Mouse (Mus musculus): Measurements from ENCODE around the gene Sgsm1. TPM values are rescaled to one million over a fixed set of nuclear protein-coding genes. Genes with fewer than 3 reads are reported as not detected.

The Sgsm1 gene
- polyA plus RNA-seq, 1 experiment: 1.9 TPM

DNA sequence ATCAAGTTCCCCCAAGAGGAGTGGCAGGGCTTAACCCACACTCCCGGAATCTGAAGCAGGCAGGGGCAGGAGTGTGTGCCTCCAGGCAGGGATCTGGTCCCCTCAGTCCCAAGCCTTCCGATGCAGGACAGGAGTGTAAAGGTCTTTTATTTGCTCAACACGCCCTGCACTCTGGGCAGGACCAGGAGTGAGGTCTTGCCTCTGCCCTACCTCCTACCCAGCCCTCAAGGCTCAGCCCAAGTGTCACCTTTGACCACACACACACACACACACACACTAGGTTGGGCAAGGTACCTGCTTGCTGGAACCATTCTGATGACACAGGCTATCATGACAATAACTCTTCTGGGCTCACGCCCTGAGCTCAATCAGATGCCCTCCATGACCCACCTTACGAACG lies 91.1 kb downstream of the Sgsm1 start:
- Histone ChIP-seq H3K27me3 (ENCODE audit: control insufficient read depth, insufficient read depth, insufficient read length) (no peaks in the 10 kb centered on the region), H3ac (ENCODE audit: control insufficient read depth, insufficient read length, low read depth) (no peak overlapping the region), H3K79me3 (ENCODE audit: low read depth) (no peaks in the 10 kb centered on the region), H3K36me3 (ENCODE audit: control insufficient read depth, insufficient read depth) (no peaks in the 10 kb centered on the region), H3K79me2 (ENCODE audit: control insufficient read depth, insufficient read depth) (peaks cover under 1% of the 10 kb centered on the region), H3K4me3 (ENCODE audit: insufficient read depth, poor library complexity, severe bottlenecking) (no peak overlapping the region)
- TF ChIP-seq MAX (IDR thresholded peaks at IDR 0.05) (no peak), MYOD1 (IDR thresholded peaks at IDR 0.05; ENCODE audit: control insufficient read depth, insufficient read length, low read depth) (no peak), CTCF (IDR thresholded peaks at IDR 0.05; ENCODE audit: control insufficient read depth, insufficient read depth, insufficient read length) (no peak), FOSL1 (IDR thresholded peaks at IDR 0.05; ENCODE audit: insufficient read depth, low read length, poor library complexity, severe bottlenecking) (no peak), USF1 (IDR thresholded peaks at IDR 0.05; ENCODE audit: low read depth) (no peak), CEBPB (IDR thresholded peaks at IDR 0.05; ENCODE audit: low read depth) (no peak), MYOG (IDR thresholded peaks at IDR 0.05; ENCODE audit: control insufficient read depth, extremely low read depth, insufficient read length) (no peak)

DNA sequence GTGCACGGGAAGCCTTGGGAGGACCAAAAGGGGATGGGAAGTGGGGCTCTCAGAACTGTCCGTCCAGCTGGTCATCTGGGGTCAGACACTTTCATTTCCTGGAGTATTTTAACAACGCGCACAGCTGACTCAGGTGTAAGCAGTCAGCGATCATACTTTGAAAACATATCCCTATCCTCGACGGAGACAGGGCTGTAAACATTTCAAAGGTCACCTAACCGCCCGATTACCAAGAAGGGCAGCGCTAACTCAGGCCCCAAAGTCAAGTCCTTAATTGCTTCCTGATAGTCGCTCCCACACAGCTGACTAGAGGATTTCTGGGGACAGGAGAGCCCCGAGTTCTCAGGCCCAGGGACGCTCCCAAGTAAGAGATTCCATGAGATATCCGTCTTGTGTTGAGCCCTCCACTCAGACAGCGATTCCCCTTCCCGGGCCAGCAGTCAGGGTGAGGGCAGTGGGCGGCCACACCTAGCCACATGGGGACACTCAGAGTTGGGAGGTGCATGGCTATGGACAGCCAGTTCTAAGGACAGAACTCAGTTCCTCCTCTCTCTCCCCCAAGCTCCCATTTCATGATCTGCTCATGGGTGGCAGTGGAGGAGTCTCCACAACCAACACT lies 91.9 kb downstream of the Sgsm1 start:
- Histone ChIP-seq H3K4me3 (ENCODE audit: insufficient read depth, poor library complexity, severe bottlenecking) (no peak overlapping the region), H3K79me3 (ENCODE audit: low read depth) (no peaks in the 10 kb centered on the region), H3K79me2 (ENCODE audit: control insufficient read depth, insufficient read depth) (peaks cover 8% of the 10 kb centered on the region), H3K36me3 (ENCODE audit: control insufficient read depth, insufficient read depth) (no peaks in the 10 kb centered on the region), H3K27me3 (ENCODE audit: control insufficient read depth, insufficient read depth, insufficient read length) (no peaks in the 10 kb centered on the region), H3ac (ENCODE audit: control insufficient read depth, insufficient read length, low read depth) (no peak overlapping the region)
- no peak for TF ChIP-seq FOSL1 (IDR thresholded peaks at IDR 0.05; ENCODE audit: insufficient read depth, low read length, poor library complexity, severe bottlenecking)

DNA sequence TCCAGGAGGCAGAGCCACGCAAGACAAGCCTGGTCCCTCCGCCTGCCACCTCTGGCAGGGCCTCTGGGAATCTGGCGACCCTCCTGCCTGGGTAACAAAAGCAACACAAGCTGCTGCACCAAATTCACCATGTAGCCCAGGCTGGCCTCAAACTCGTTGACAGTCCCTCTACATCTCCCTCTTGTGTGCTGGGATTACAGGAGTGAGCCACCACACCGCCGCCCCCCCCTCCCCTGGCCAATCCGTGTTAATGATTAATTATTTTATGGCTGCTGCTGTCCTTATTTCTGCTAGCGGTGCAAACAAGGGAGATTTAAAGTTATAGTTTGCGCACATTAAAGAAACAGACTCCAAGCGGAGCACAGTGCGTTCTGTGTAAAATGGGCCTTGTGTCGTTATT lies 93.5 kb downstream of the Sgsm1 start:
- H3K79me3 ChIP-seq (ENCODE audit: low read depth): peaks cover 4% of the 10 kb centered on the region
- no peak overlapping the region for H3K4me3 ChIP-seq (ENCODE audit: insufficient read depth, poor library complexity, severe bottlenecking)
- H3ac ChIP-seq (ENCODE audit: control insufficient read depth, insufficient read length, low read depth): no peak overlapping the region
- H3K27me3 ChIP-seq (ENCODE audit: control insufficient read depth, insufficient read depth, insufficient read length): no peaks in the 10 kb centered on the region
- H3K36me3 ChIP-seq (ENCODE audit: control insufficient read depth, insufficient read depth): no peaks in the 10 kb centered on the region
- H3K79me2 ChIP-seq (ENCODE audit: control insufficient read depth, insufficient read depth): peaks cover 19% of the 10 kb centered on the region
- TF ChIP-seq CEBPB (IDR thresholded peaks at IDR 0.05; ENCODE audit: low read depth) (no peak), USF1 (IDR thresholded peaks at IDR 0.05; ENCODE audit: low read depth) (no peak), MYOG (IDR thresholded peaks at IDR 0.05; ENCODE audit: control insufficient read depth, extremely low read depth, insufficient read length) (no peak), MAX (IDR thresholded peaks at IDR 0.05) (no peak), MYOD1 (IDR thresholded peaks at IDR 0.05; ENCODE audit: control insufficient read depth, insufficient read length, low read depth) (no peak)

DNA sequence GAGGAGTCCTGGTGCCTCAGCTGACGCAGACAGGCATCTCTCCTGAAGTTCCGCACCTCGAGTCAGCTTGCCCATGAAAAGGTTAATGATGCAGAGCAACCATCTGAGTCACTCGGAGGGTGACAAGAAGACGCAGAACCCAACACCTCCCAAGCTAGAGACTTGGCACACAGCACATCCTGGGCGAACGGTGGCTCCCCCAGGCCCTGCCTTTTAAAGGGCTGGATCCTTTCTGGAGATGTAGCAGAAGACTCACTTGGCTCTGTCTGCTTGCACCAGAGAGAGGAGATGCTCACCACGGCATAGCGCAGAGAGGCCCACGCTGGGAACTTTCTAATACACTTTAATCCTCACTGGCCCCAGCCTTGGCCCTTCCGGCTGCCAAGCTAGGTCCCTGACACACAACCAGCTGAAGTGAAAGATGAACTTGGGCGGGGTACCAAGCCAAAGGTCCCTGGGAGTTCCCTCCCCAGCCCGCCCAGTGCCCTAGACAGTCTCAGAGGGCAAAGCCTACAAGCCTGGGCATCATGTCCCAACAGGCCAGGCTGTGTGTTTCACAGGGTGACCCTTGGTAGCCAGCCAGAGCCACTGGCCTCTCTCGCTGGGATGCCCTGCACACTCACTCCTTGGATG lies 94.1 kb downstream of the Sgsm1 start:
- no peak for TF ChIP-seq USF1 (IDR thresholded peaks at IDR 0.05; ENCODE audit: low read depth)
- TF ChIP-seq CTCF (IDR thresholded peaks at IDR 0.05; ENCODE audit: control insufficient read depth, insufficient read depth, insufficient read length): no peak
- no peak for TF ChIP-seq MYOD1 (IDR thresholded peaks at IDR 0.05; ENCODE audit: control insufficient read depth, insufficient read length, low read depth)
- TF ChIP-seq CEBPB (IDR thresholded peaks at IDR 0.05; ENCODE audit: low read depth): no peak
- no peak for TF ChIP-seq FOSL1 (IDR thresholded peaks at IDR 0.05; ENCODE audit: insufficient read depth, low read length, poor library complexity, severe bottlenecking)
- TF ChIP-seq MAX (IDR thresholded peaks at IDR 0.05): no peak
- TF ChIP-seq MYOG (IDR thresholded peaks at IDR 0.05; ENCODE audit: control insufficient read depth, extremely low read depth, insufficient read length): no peak
- Histone ChIP-seq H3K36me3 (ENCODE audit: control insufficient read depth, insufficient read depth) (no peaks in the 10 kb centered on the region), H3K27me3 (ENCODE audit: control insufficient read depth, insufficient read depth, insufficient read length) (no peaks in the 10 kb centered on the region), H3K79me3 (ENCODE audit: low read depth) (peaks cover 5% of the 10 kb centered on the region), H3K4me3 (ENCODE audit: insufficient read depth, poor library complexity, severe bottlenecking) (peak overlapping the region; percentile 6), H3ac (ENCODE audit: control insufficient read depth, insufficient read length, low read depth) (no peak overlapping the region), H3K79me2 (ENCODE audit: control insufficient read depth, insufficient read depth) (peaks cover 23% of the 10 kb centered on the region)

DNA sequence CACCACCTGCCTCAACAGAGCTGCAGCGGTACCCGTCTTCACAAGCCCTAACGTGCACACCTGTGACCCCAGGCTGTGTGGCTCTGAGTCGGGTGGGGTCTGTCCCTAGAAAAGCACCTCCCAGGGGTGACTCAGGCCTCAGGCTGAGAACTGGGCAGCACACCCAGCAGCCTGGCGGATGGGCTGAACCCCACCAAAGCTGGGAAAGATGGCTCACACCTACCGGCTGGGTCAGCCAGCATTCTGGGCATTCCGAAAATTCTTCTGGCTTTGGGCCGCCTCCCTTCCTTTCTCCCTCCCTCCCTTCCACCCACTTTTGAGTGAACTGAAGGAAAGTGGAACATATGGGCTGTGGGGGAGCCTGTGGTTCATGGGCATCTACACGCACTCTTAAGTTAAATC lies 95.0 kb downstream of the Sgsm1 start:
- no peak overlapping the region for H3ac ChIP-seq (ENCODE audit: control insufficient read depth, insufficient read length, low read depth)
- peaks cover 5% of the 10 kb centered on the region for H3K79me3 ChIP-seq (ENCODE audit: low read depth)
- TF ChIP-seq MYOD1 (IDR thresholded peaks at IDR 0.05; ENCODE audit: control insufficient read depth, insufficient read length, low read depth) (no peak), FOSL1 (IDR thresholded peaks at IDR 0.05; ENCODE audit: insufficient read depth, low read length, poor library complexity, severe bottlenecking) (no peak), MAX (IDR thresholded peaks at IDR 0.05) (no peak), MYOG (IDR thresholded peaks at IDR 0.05; ENCODE audit: control insufficient read depth, extremely low read depth, insufficient read length) (no peak), CTCF (IDR thresholded peaks at IDR 0.05; ENCODE audit: control insufficient read depth, insufficient read depth, insufficient read length) (no peak), CEBPB (IDR thresholded peaks at IDR 0.05; ENCODE audit: low read depth) (no peak), USF1 (IDR thresholded peaks at IDR 0.05; ENCODE audit: low read depth) (no peak)
- peaks cover 30% of the 10 kb centered on the region for H3K79me2 ChIP-seq (ENCODE audit: control insufficient read depth, insufficient read depth)
- H3K4me3 ChIP-seq (ENCODE audit: insufficient read depth, poor library complexity, severe bottlenecking): no peak overlapping the region
- H3K27me3 ChIP-seq (ENCODE audit: control insufficient read depth, insufficient read depth, insufficient read length): no peaks in the 10 kb centered on the region
- H3K36me3 ChIP-seq (ENCODE audit: control insufficient read depth, insufficient read depth): no peaks in the 10 kb centered on the region

DNA sequence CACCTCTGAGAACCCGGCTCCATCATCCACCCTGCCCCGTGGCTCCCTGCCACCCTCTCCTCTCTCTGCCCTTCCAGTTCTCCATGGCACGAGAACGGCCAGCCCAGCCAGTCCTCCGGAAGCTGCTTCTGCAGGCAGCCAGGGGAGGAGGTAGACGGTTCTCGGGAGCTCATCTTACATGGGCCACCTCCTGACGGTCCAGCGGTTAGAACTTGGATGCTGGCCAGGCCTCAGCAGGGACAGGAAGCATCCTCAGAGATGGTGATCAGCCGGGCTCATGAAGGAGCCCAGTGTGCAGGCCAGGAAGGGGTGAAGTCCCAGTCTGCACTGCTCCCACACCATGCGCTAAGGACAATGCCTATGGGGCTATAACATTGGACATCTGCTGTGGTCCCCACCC lies 96.1 kb downstream of the Sgsm1 start:
- Histone ChIP-seq H3ac (ENCODE audit: control insufficient read depth, insufficient read length, low read depth) (no peak overlapping the region), H3K79me3 (ENCODE audit: low read depth) (peaks cover 5% of the 10 kb centered on the region), H3K79me2 (ENCODE audit: control insufficient read depth, insufficient read depth) (peaks cover 33% of the 10 kb centered on the region), H3K27me3 (ENCODE audit: control insufficient read depth, insufficient read depth, insufficient read length) (no peaks in the 10 kb centered on the region), H3K4me3 (ENCODE audit: insufficient read depth, poor library complexity, severe bottlenecking) (peak overlapping the region; percentile 16), H3K36me3 (ENCODE audit: control insufficient read depth, insufficient read depth) (no peaks in the 10 kb centered on the region)
- TF ChIP-seq MYOG (IDR thresholded peaks at IDR 0.05; ENCODE audit: control insufficient read depth, extremely low read depth, insufficient read length) (no peak), CTCF (IDR thresholded peaks at IDR 0.05; ENCODE audit: control insufficient read depth, insufficient read depth, insufficient read length) (no peak), CEBPB (IDR thresholded peaks at IDR 0.05; ENCODE audit: low read depth) (no peak), USF1 (IDR thresholded peaks at IDR 0.05; ENCODE audit: low read depth) (no peak), MYOD1 (IDR thresholded peaks at IDR 0.05; ENCODE audit: control insufficient read depth, insufficient read length, low read depth) (no peak)
